Mouse (Mus musculus) kidney, embryonic 14.5 days (tissue): ENCODE data around the gene Tlcd2. TPM values are rescaled to one million over a fixed set of nuclear protein-coding genes. Genes with fewer than 3 reads are reported as not detected.

Experiments
- ATAC-seq: fragments of 200-750 bp; cut with Nextera tagmentation; 2 replicates; pipeline ENCODE4 v1.8.0; 2017; ENCODE audit warnings: moderate number of reproducible peaks, mild to moderate bottlenecking, moderate TSS enrichment, moderate library complexity; ENCODE audit not compliant: low FRiP score, low TSS enrichment
- H3K27ac ChIP-seq: fragments of 300-500 bp; sonication (generic); 2 replicates; pipeline ENCODE4 v1.5.1; 2014; ENCODE audit warnings: low read depth, mild to moderate bottlenecking, low read length, moderate library complexity, mixed read lengths
- H3K27me3 ChIP-seq: fragments of 300-500 bp; sonication (generic); 2 replicates; pipeline ENCODE4 v1.6.1; 2014; ENCODE audit warnings: mild to moderate bottlenecking, low read length; ENCODE audit not compliant: control insufficient read depth, insufficient read depth
- H3K36me3 ChIP-seq: fragments of 300-500 bp; sonication (generic); 2 replicates; pipeline ENCODE4 v1.6.1; 2014; ENCODE audit warnings: low read length, mixed read lengths; ENCODE audit not compliant: control insufficient read depth, insufficient read depth
- H3K4me1 ChIP-seq: fragments of 300-500 bp; sonication (generic); 2 replicates; pipeline ENCODE4 v1.6.1; 2014; ENCODE audit warnings: low read length, mixed read lengths; ENCODE audit not compliant: control insufficient read depth, insufficient read depth
- H3K4me2 ChIP-seq: fragments of 300-500 bp; sonication (generic); replicated peaks from 2 replicates; pipeline ENCODE4 v1.6.1; 2014; ENCODE audit warnings: low read depth, mild to moderate bottlenecking, low read length
- H3K4me3 ChIP-seq: fragments of 300-500 bp; sonication (generic); 2 replicates; pipeline ENCODE4 v1.5.1; 2014; ENCODE audit warnings: mild to moderate bottlenecking, low read length
- H3K9ac ChIP-seq: fragments of 300-500 bp; sonication (generic); 2 replicates; pipeline ENCODE4 v1.6.1; 2014; ENCODE audit warnings: low read depth, mild to moderate bottlenecking, low read length, moderate library complexity
- H3K9me3 ChIP-seq: fragments of 300-500 bp; sonication (generic); 2 replicates; pipeline ENCODE4 v1.6.1; 2016; ENCODE audit warnings: low read length; ENCODE audit not compliant: control insufficient read depth
- WGBS: fragments of 180-500 bp; shearing (Covaris S2); extraction: QIAGEN DNeasy Blood & Tissue Kit; methylation state at CpG from one replicate; pipeline ENCODE4 v1.1.7; 2014; 5-methylcytosine and 5-hydroxymethylcytosine counted together
- polyA plus RNA-seq: library from polyadenylated mRNA; unstranded; fragments of >200 nt; fragmentation: Nextera tagmentation; extraction: Ambion mirVana; gene quantifications from 2 replicates; pipeline ENCODE4 v1.2.1, GENCODE M21; 2014

Tlcd2 gene
- polyA plus RNA-seq, 1 experiment from 2014 or later, result 20.7 TPM

DNA sequence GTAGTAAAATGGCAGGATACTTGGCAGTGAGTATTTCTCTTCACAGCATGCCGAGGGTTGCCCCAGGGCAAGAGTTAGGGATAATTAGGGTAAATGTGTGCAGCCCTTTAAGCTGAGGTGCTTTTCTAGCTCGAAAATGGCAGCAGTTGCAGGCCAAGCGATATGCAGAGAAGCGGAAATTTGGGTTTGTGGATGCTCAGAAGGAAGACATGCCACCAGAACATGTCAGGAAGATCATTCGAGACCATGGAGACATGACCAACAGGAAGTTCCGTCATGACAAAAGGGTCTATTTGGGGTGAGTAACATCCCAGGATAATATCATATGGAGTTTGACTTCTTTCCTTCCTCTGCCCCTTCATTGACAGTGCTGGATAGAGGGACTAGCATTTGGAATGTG is 26.0 kb downstream of the Tlcd2 start:
- Histone ChIP-seq H3K9ac (peak overlapping the region; percentile 94), H3K9me3 (no peaks in the 10 kb centered on the region), H3K27me3 (no peaks in the 10 kb centered on the region), H3K4me3 (peak overlapping the region; percentile 100), H3K4me2 (peak overlapping the region; percentile 67), H3K27ac (no peak overlapping the region), H3K4me1 (peaks cover 8% of the 10 kb centered on the region; the same call in 1 of the 2 replicates), H3K36me3 (peaks cover 40% of the 10 kb centered on the region)
- WGBS, result 47% methylated on average over 6 of the region's 6 CpGs
- no peak for ATAC-seq

DNA sequence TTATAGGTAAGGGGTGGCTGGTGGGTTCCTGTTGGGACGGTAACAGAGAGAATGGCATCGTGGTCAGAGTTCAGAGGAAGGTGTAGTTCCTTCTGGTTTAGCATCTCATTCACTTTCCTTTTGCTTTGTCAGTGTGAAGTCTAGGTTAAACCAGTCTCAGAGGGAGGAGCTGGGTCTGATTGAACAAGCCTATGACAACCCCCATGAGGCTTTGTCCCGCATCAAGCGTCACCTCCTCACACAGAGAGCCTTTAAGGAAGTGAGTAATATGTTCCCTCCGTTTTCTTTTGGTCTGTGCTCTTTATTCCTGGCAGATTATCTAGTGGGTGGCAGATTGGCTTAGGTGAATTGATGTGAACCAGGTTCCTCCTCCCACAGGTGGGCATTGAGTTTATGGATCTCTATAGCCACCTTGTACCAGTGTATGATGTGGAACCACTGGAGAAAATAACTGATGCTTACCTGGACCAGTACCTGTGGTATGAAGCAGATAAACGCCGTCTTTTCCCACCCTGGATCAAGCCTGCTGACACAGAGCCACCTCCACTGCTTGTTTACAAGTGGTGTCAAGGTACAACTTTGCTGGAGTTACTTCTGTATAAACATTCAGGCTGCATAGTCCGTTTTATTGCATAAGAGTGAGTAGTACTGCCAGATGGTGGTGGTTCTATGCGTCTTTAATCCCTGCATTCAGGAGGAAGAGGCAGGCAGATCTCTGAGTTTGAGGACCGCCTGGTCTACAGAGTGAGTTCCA is 33.0 kb downstream of the Tlcd2 start:
- no peak overlapping the region for H3K9ac ChIP-seq
- H3K4me3 ChIP-seq, result no peak overlapping the region
- 92% methylated on average over 10 of the region's 10 CpGs for WGBS
- no peak overlapping the region for H3K27ac ChIP-seq
- H3K36me3 ChIP-seq, result peaks cover 100% of the 10 kb centered on the region
- no peaks in the 10 kb centered on the region for H3K27me3 ChIP-seq
- ATAC-seq, result no peak
- no peaks in the 10 kb centered on the region for H3K9me3 ChIP-seq
- H3K4me1 ChIP-seq, result no peaks in the 10 kb centered on the region
- H3K4me2 ChIP-seq, result no peak overlapping the region

DNA sequence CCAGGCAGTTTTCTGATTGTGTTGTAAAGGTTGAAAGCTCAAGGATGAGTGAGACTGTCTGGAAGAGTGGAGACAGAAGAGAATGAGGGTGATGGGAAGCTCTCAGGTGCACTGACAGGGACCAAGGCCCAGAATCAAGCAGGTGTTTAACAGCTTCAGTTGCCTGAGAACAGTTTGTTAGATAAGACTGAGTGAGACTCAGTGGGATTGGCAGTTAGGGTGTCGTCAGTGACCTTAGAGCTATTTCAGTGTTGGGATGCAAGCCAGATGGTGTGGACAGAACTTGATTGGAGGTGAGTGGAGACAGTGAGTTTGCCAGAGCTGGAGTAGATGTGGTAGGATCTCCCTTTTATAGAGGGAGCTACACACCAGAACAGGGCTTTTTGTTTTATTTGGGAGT is 36.6 kb downstream of the Tlcd2 start:
- H3K4me1 ChIP-seq, result no peaks in the 10 kb centered on the region
- no peak overlapping the region for H3K4me2 ChIP-seq
- H3K27ac ChIP-seq, result no peak overlapping the region
- 84% methylated on average over 1 of the region's 1 CpGs for whole genome bisulfite sequencing
- H3K9me3 ChIP-seq, result no peaks in the 10 kb centered on the region
- no peak overlapping the region for H3K9ac ChIP-seq
- H3K27me3 ChIP-seq, result no peaks in the 10 kb centered on the region
- no peak overlapping the region for H3K4me3 ChIP-seq
- ATAC-seq, result no peak
- peaks cover 100% of the 10 kb centered on the region for H3K36me3 ChIP-seq

DNA sequence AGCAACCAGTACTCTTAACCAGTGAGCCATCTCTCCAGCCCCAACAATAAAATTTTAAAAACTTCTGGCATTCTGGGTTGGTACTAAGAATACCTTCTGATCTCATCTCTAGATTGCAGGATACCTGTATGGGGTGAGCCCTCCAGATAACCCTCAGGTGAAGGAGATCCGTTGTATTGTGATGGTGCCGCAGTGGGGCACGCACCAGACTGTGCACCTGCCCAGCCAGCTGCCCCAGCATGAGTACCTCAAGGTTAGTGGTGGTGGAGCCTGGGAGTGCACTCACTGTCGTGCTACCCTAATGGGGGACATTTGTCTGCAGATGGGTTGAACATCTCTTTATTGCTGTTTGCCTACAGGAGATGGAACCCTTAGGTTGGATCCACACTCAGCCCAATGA is 46.6 kb downstream of the Tlcd2 start:
- Histone ChIP-seq H3K27ac (no peak overlapping the region), H3K36me3 (peaks cover 63% of the 10 kb centered on the region)
- ATAC-seq, result no peak

DNA sequence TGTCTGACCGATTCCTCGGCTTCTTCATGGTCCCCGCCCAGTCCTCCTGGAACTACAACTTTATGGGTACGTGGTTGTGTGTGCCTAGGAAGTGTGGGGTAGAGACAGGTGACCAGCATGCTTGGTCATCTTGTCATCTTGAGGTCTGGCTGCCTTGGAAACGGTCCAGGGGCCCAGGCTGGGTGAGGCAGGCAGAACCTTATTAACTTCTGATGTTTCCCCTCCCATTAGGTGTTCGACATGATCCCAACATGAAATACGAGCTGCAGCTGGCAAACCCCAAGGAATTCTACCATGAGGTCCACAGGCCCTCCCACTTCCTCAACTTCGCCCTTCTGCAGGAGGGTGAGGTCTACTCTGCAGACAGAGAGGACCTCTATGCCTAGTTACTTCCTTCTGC is 47.4 kb downstream of the Tlcd2 start:
- Histone ChIP-seq H3K4me2 (no peak overlapping the region), H3K9me3 (no peaks in the 10 kb centered on the region), H3K27ac (no peak overlapping the region), H3K9ac (no peak overlapping the region), H3K4me1 (peaks cover 20% of the 10 kb centered on the region), H3K27me3 (no peaks in the 10 kb centered on the region), H3K36me3 (peaks cover 56% of the 10 kb centered on the region), H3K4me3 (no peak overlapping the region)
- WGBS, result 51% methylated on average over 8 of the region's 8 CpGs
- ATAC-seq, result no peak

More for the DNA sequence above, 46.6 kb downstream of the Tlcd2 start:
- no peaks in the 10 kb centered on the region for H3K27me3 ChIP-seq
- peaks cover 20% of the 10 kb centered on the region for H3K4me1 ChIP-seq
- H3K9me3 ChIP-seq, result no peaks in the 10 kb centered on the region
- no peak overlapping the region for H3K4me3 ChIP-seq
- WGBS, result 96% methylated on average over 4 of the region's 4 CpGs
- H3K4me2 ChIP-seq, result no peak overlapping the region
- no peak overlapping the region for H3K9ac ChIP-seq

DNA sequence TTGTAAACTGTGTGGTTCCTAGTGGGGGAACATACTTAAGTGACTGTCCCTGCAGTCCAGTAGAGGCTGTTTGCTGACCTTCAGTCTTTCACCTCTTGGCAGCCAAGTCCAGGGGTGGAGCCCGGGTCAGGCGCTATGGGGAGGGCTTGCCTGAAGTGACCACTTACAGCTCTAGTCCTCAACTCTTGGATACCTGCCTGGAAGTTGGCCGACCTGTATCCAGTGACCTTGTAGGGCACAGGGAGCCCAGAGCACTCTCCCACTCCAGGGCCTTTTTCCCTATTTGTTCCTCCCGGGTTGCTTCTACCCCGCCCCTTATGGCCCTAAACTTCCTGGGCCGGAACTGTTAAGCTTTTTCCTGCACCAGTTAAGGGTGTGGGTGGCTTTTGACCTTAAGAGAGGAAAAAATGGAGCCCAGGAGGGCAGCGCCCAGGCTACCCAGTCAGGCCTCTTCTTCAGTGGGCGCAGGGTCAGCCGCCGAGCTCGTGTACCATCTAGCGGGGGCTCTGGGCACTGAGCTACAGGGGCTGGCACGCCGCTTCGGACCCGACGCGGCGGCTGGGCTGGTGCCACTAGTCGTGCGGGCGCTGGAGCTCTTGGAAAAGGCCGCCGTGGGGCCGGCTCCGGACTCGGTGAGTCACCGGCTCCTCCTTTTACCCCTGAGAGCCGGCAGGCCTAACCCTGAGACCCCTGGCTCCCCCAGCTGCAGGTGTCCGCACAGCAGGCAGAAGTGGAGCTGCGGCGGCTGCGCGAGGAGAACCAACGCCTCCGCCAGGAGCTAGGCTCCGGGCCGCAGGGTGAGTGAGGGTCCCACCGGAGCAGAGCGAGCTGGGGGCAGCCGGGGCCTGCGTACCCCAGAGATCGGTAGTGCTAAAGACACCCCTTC is 48.5 kb downstream of the Tlcd2 start, which contains the start of gene Rilp:
Rilp (plus strand) TSS at position 354 of the 886 bp plus-strand sequence.
- peak within 1 kb of the TSS; percentile 69 for H3K27ac ChIP-seq
- H3K9me3 ChIP-seq, result no peaks in the 10 kb centered on the region
- H3K4me1 ChIP-seq, result peaks cover 20% of the 10 kb centered on the region
- WGBS, result 1% methylated on average over 43 of the region's 43 CpGs
- peak within 1 kb of the TSS; percentile 50 for H3K4me3 ChIP-seq
- peak within 1 kb of the TSS; percentile 97 for H3K4me2 ChIP-seq
- peak; percentile 81 for ATAC-seq
- peak within 1 kb of the TSS; percentile 66 for H3K9ac ChIP-seq
- H3K27me3 ChIP-seq, result no peaks in the 10 kb centered on the region
- peaks cover 45% of the 10 kb centered on the region for H3K36me3 ChIP-seq

DNA sequence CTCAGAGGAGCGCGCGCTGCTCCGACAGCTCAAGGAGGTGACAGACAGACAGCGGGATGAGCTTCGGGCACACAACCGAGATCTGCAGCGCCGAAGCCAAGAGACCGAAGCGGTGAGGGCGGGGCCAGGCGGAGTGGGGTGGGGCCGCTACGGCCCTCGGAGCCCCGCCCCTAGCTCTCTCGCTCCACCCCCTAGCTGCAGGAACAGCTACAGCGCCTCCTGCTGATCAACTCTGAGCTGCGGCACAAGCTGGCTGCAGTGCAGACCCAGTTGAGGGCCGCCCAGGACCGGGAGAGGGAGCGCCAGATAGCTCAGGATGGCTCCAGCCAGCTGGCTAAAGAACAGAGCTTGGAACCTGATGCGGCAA is 49.1 kb downstream of the Tlcd2 start:
- peaks cover 20% of the 10 kb centered on the region for H3K4me1 ChIP-seq

DNA sequence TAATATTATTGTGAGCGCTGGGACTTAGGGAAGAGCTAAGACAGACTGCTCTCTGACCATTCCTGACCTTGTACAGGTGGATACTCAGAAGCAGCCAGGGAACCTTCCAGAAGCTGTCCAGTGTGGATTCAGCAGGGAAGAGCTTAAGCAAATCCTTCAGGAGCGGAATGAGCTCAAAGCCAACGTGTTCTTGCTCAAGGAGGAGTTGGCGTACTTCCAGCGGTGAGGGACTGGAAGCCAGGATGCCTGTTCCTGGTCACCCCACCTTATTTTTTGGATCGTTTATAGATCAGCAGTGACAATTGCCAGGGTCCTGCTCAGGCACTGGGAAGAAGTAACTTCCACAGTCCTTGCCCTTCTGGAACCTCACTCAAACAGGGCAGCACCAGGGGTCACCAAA is 49.7 kb downstream of the Tlcd2 start:
- no peak overlapping the region for H3K4me2 ChIP-seq
- no peaks in the 10 kb centered on the region for H3K27me3 ChIP-seq
- H3K4me3 ChIP-seq, result no peak overlapping the region
- H3K9me3 ChIP-seq, result no peaks in the 10 kb centered on the region
- 86% methylated on average over 6 of the region's 6 CpGs for WGBS
- peaks cover 33% of the 10 kb centered on the region for H3K36me3 ChIP-seq
- peaks cover 20% of the 10 kb centered on the region for H3K4me1 ChIP-seq
- no peak overlapping the region for H3K9ac ChIP-seq
- no peak for ATAC-seq
- no peak overlapping the region for H3K27ac ChIP-seq

More for the DNA sequence above, 49.1 kb downstream of the Tlcd2 start:
- H3K27ac ChIP-seq, result peak overlapping the region; percentile 69
- peaks cover 39% of the 10 kb centered on the region for H3K36me3 ChIP-seq
- H3K4me3 ChIP-seq, result peak overlapping the region; percentile 50
- under 1% methylated on average over 24 of the region's 24 CpGs for WGBS
- peak; percentile 87 for ATAC-seq
- H3K9ac ChIP-seq, result peak overlapping the region; percentile 66
- H3K9me3 ChIP-seq, result no peaks in the 10 kb centered on the region
- H3K27me3 ChIP-seq, result no peaks in the 10 kb centered on the region
- peak overlapping the region; percentile 97 for H3K4me2 ChIP-seq
